Mouse (Mus musculus): ENCODE results near the gene Mmp28. TPM values are rescaled to one million over a fixed set of nuclear protein-coding genes. Genes with fewer than 3 reads are reported as not detected.

Gene Mmp28
- polyA plus RNA-seq, 1 experiment = 0.58 TPM

GRCm38 (mm10) chr11:83437377-83437776 is 25.5 kb downstream of the Mmp28 start, which contains the start of gene 1700020L24Rik:
TSS of gene 1700020L24Rik (plus strand) at chr11:83437677.
- Histone ChIP-seq H3K4me3 (ENCODE audit: insufficient read depth, low read length) (no peak within 1 kb of the TSS), H3K27ac (ENCODE audit: insufficient read depth, low read depth, low read length) (no peak within 1 kb of the TSS), H3K4me1 (ENCODE audit: control insufficient read depth, insufficient read depth, low read length) (no peaks in the 10 kb centered on the region)
- no peak for TF ChIP-seq POLR2A (IDR thresholded peaks at IDR 0.05; ENCODE audit: borderline replicate concordance, low read depth, low read length)
- TF ChIP-seq CTCF (IDR thresholded peaks at IDR 0.05; ENCODE audit: low read depth, low read length) = no peak

- H3K27ac ChIP-seq (ENCODE audit: insufficient read depth, low read depth, low read length) = no peak overlapping the region
- TF ChIP-seq CTCF (IDR thresholded peaks at IDR 0.05; ENCODE audit: low read depth, low read length) (no peak), POLR2A (IDR thresholded peaks at IDR 0.05; ENCODE audit: borderline replicate concordance, low read depth, low read length) (no peak)
- H3K4me1 ChIP-seq (ENCODE audit: control insufficient read depth, insufficient read depth, low read length) = no peaks in the 10 kb centered on the region; the same call in 1 of the 2 replicates
- no peak overlapping the region for H3K4me3 ChIP-seq (ENCODE audit: insufficient read depth, low read length)
Observed at GRCm38 (mm10) chr11:83432533-83432932, 30.3 kb downstream of the Mmp28 start.

DNA sequence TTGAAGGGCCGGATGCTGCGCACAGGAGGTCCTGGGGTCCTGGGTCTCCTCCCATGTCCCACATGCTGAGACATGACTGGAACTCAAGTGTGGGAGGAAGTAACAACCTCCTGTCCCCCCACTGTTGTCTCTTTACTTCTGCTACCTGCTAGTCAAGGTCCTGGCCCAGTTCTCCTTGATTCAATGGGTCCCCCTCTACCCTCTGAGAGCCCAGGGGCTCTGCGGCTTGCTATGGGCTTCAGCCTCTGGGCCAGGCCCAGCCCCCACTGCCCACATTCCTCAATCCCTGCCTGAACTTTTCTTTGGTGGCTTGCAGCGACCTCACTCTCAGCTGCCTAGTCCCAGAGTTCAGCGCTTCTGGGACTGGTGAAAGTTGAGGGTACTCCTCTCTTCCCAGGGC is 33.5 kb downstream of the Mmp28 start, which contains the start of gene Gas2l2:
TSS of gene Gas2l2 (minus strand) at position 101 of the 400 bp plus-strand sequence.
- Histone ChIP-seq H3K4me1 (ENCODE audit: control insufficient read depth, insufficient read depth, low read length) (peaks cover 2% of the 10 kb centered on the region; the same call in 1 of the 2 replicates), H3K27ac (ENCODE audit: insufficient read depth, low read depth, low read length) (no peak within 1 kb of the TSS), H3K4me3 (ENCODE audit: insufficient read depth, low read length) (no peak within 1 kb of the TSS)
- TF ChIP-seq CTCF (IDR thresholded peaks at IDR 0.05; ENCODE audit: low read depth, low read length) (no peak), POLR2A (IDR thresholded peaks at IDR 0.05; ENCODE audit: borderline replicate concordance, low read depth, low read length) (no peak)

- Histone ChIP-seq H3K4me1 (ENCODE audit: control insufficient read depth, insufficient read depth, low read length) (peaks cover 2% of the 10 kb centered on the region; the same call in 1 of the 2 replicates), H3K4me3 (ENCODE audit: insufficient read depth, low read length) (peak overlapping the region; percentile 38), H3K27ac (ENCODE audit: insufficient read depth, low read depth, low read length) (no peak overlapping the region)
- TF ChIP-seq CTCF (IDR thresholded peaks at IDR 0.05; ENCODE audit: low read depth, low read length) (no peak), POLR2A (IDR thresholded peaks at IDR 0.05; ENCODE audit: borderline replicate concordance, low read depth, low read length) (no peak)
Observed at GRCm38 (mm10) chr11:83426964-83427363, 35.9 kb downstream of the Mmp28 start.

- Histone ChIP-seq H3K4me3 (ENCODE audit: insufficient read depth, low read length) (no peak overlapping the region), H3K4me1 (ENCODE audit: control insufficient read depth, insufficient read depth, low read length) (peaks cover 2% of the 10 kb centered on the region; the same call in 1 of the 2 replicates), H3K27ac (ENCODE audit: insufficient read depth, low read depth, low read length) (no peak overlapping the region)
- TF ChIP-seq POLR2A (IDR thresholded peaks at IDR 0.05; ENCODE audit: borderline replicate concordance, low read depth, low read length) (no peak), CTCF (IDR thresholded peaks at IDR 0.05; ENCODE audit: low read depth, low read length) (peak; percentile 81)
Observed at GRCm38 (mm10) chr11:83424681-83425080, 38.2 kb downstream of the Mmp28 start.

- TF ChIP-seq POLR2A (IDR thresholded peaks at IDR 0.05; ENCODE audit: borderline replicate concordance, low read depth, low read length) (no peak), CTCF (IDR thresholded peaks at IDR 0.05; ENCODE audit: low read depth, low read length) (no peak)
- H3K4me3 ChIP-seq (ENCODE audit: insufficient read depth, low read length) = no peak overlapping the region
- H3K4me1 ChIP-seq (ENCODE audit: control insufficient read depth, insufficient read depth, low read length) = no peaks in the 10 kb centered on the region
- H3K27ac ChIP-seq (ENCODE audit: insufficient read depth, low read depth, low read length) = no peak overlapping the region
Observed at GRCm38 (mm10) chr11:83421305-83421704, 41.6 kb downstream of the Mmp28 start.

- Histone ChIP-seq H3K4me3 (ENCODE audit: insufficient read depth, low read length) (no peak overlapping the region), H3K4me1 (ENCODE audit: control insufficient read depth, insufficient read depth, low read length) (no peaks in the 10 kb centered on the region), H3K27ac (ENCODE audit: insufficient read depth, low read depth, low read length) (no peak overlapping the region)
- TF ChIP-seq POLR2A (IDR thresholded peaks at IDR 0.05; ENCODE audit: borderline replicate concordance, low read depth, low read length) = no peak
- TF ChIP-seq CTCF (IDR thresholded peaks at IDR 0.05; ENCODE audit: low read depth, low read length) = no peak
Observed at GRCm38 (mm10) chr11:83420338-83420737, 42.5 kb downstream of the Mmp28 start.

GRCm38 (mm10) chr11:83418566-83418965 is 44.3 kb downstream of the Mmp28 start:
- TF ChIP-seq CTCF (IDR thresholded peaks at IDR 0.05; ENCODE audit: low read depth, low read length) = no peak
- TF ChIP-seq POLR2A (IDR thresholded peaks at IDR 0.05; ENCODE audit: borderline replicate concordance, low read depth, low read length) = no peak
- no peaks in the 10 kb centered on the region for H3K4me1 ChIP-seq (ENCODE audit: control insufficient read depth, insufficient read depth, low read length)
- no peak overlapping the region for H3K4me3 ChIP-seq (ENCODE audit: insufficient read depth, low read length)
- no peak overlapping the region for H3K27ac ChIP-seq (ENCODE audit: insufficient read depth, low read depth, low read length)

GRCm38 (mm10) chr11:83417708-83418107 is 45.2 kb downstream of the Mmp28 start:
- Histone ChIP-seq H3K4me3 (ENCODE audit: insufficient read depth, low read length) (no peak overlapping the region), H3K4me1 (ENCODE audit: control insufficient read depth, insufficient read depth, low read length) (no peaks in the 10 kb centered on the region)
- no peak for TF ChIP-seq CTCF (IDR thresholded peaks at IDR 0.05; ENCODE audit: low read depth, low read length)
- TF ChIP-seq POLR2A (IDR thresholded peaks at IDR 0.05; ENCODE audit: borderline replicate concordance, low read depth, low read length) = no peak

DNA sequence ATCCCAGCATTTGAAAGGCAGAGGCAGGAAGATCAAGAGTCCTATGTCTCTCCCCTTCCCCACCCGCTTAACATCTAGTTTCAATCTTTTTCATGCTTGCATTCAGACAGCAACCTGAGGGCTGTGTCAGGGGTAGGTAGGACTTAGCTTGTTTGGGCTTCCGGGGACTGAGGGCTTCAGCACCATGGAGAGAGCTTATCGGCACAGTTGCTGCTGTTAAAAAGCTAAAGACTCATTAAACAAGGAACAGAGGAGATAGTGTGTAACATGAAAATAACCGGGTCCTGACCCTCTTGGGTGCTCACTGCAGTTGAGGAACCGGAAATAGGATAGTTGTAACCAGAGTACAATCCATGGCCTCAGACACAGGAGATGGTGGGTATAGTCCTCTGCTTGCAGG is 45.8 kb downstream of the Mmp28 start:
- no peak overlapping the region for H3K4me3 ChIP-seq (ENCODE audit: insufficient read depth, low read length)
- TF ChIP-seq POLR2A (IDR thresholded peaks at IDR 0.05; ENCODE audit: borderline replicate concordance, low read depth, low read length) (no peak), CTCF (IDR thresholded peaks at IDR 0.05; ENCODE audit: low read depth, low read length) (no peak)
- H3K27ac ChIP-seq (ENCODE audit: insufficient read depth, low read depth, low read length) = no peak overlapping the region
- H3K4me1 ChIP-seq (ENCODE audit: control insufficient read depth, insufficient read depth, low read length) = no peaks in the 10 kb centered on the region

More at GRCm38 (mm10) chr11:83417708-83418107, 45.2 kb downstream of the Mmp28 start:
- H3K27ac ChIP-seq (ENCODE audit: insufficient read depth, low read depth, low read length) = no peak overlapping the region
